Mouse (Mus musculus) spleen, adult 2 months (tissue): Measurements from ENCODE around the gene Sobp. TPM values are rescaled to one million over a fixed set of nuclear protein-coding genes. Genes with fewer than 3 reads are reported as not detected.

Experiments
- DNase-seq, 2 experiments: peaks; one replicate each; pipeline versions ENCODE4 v3.0.0 to v3.0.0-alpha.2; 2012 to 2021; ENCODE audit warnings: low spot score in 2 of 2, low read depth in 1 of 2
- H3K27ac ChIP-seq: fragments of 200-500 bp; 2 replicates; pipeline ENCODE4 v1.5.1; 2012; ENCODE audit warnings: low read length, inconsistent platforms; ENCODE audit not compliant: insufficient read depth
- H3K27me3 ChIP-seq: fragments of 200-500 bp; 2 replicates; pipeline ENCODE4 v1.6.1; 2012; ENCODE audit warnings: mild to moderate bottlenecking, moderate library complexity, low read length, inconsistent platforms; ENCODE audit not compliant: control insufficient read depth, insufficient read depth
- H3K36me3 ChIP-seq: fragments of 200-500 bp; 2 replicates; pipeline ENCODE4 v1.6.1; 2012; ENCODE audit warnings: mild to moderate bottlenecking, low read length, inconsistent platforms; ENCODE audit not compliant: control insufficient read depth, insufficient read depth
- H3K4me1 ChIP-seq: fragments of 200-500 bp; 2 replicates; pipeline ENCODE4 v1.6.1; 2011; ENCODE audit warnings: inconsistent platforms; ENCODE audit not compliant: control insufficient read depth, insufficient read depth, insufficient read length
- H3K4me3 ChIP-seq: fragments of 200-500 bp; 2 replicates; pipeline ENCODE4 v1.5.1; 2011; ENCODE audit warnings: mild to moderate bottlenecking, inconsistent platforms; ENCODE audit not compliant: insufficient read depth, insufficient read length; ENCODE audit errors: extremely low read depth
- CTCF ChIP-seq: fragments of 200-500 bp; IDR thresholded peaks from 2 replicates; pipeline ENCODE4 v1.5.1; 2011; ENCODE audit warnings: mild to moderate bottlenecking, inconsistent platforms; ENCODE audit not compliant: insufficient read depth, insufficient read length, insufficient replicate concordance; ENCODE audit errors: extremely low read depth
- POLR2A ChIP-seq: fragments of 200-500 bp; IDR thresholded peaks from 2 replicates; pipeline ENCODE4 v1.6.1; 2011; ENCODE audit warnings: low read depth, low read length, inconsistent platforms
- WGBS: fragments of 180-500 bp; shearing (Covaris S2); methylation state at CpG from one replicate; pipeline ENCODE4 v1.1.7; 2018; 5-methylcytosine and 5-hydroxymethylcytosine counted together
- polyA plus RNA-seq: library from polyadenylated mRNA; depleted of rRNA; stranded (reverse); fragments of >200 nt; gene quantifications from 2 replicates; pipeline ENCODE4 v1.2.3, GENCODE M21; 2012

Gene Sobp
- polyA plus RNA-seq, 1 experiment = 0.02 TPM

GRCm38 (mm10) chr10:42989910-42990309, 184.4 kb downstream of the Sobp start:
- no peak overlapping the region for H3K27ac ChIP-seq
- H3K4me1 ChIP-seq = no peaks in the 10 kb centered on the region
- TF ChIP-seq POLR2A (no peak), CTCF (peak; percentile 60; the same call in 1 of the 2 replicates)
- 33% methylated on average over 6 of the region's 6 CpGs for WGBS
- H3K4me3 ChIP-seq = no peak overlapping the region
- peak; percentile 45 to 61 for DNase-seq
- H3K27me3 ChIP-seq = no peaks in the 10 kb centered on the region
- no peaks in the 10 kb centered on the region for H3K36me3 ChIP-seq

GRCm38 (mm10) chr10:42988627-42989026, 185.7 kb downstream of the Sobp start:
- DNase-seq = no peak
- H3K36me3 ChIP-seq = no peaks in the 10 kb centered on the region
- no peak overlapping the region for H3K27ac ChIP-seq
- H3K4me1 ChIP-seq = no peaks in the 10 kb centered on the region
- TF ChIP-seq POLR2A (no peak), CTCF (no peak)
- 79% methylated on average over 15 of the region's 15 CpGs for WGBS
- H3K4me3 ChIP-seq = no peak overlapping the region
- H3K27me3 ChIP-seq = no peaks in the 10 kb centered on the region

GRCm38 (mm10) chr10:42987594-42988052, 186.7 kb downstream of the Sobp start:
- Histone ChIP-seq H3K27me3 (no peaks in the 10 kb centered on the region), H3K4me3 (no peak overlapping the region), H3K4me1 (no peaks in the 10 kb centered on the region), H3K27ac (no peak overlapping the region), H3K36me3 (no peaks in the 10 kb centered on the region)
- DNase-seq = peak; percentile 21 to 36
- no peak for TF ChIP-seq POLR2A
- TF ChIP-seq CTCF = peak; percentile 52; the same call in 1 of the 2 replicates
- 23% methylated on average over 6 of the region's 6 CpGs for whole genome bisulfite sequencing

GRCm38 (mm10) chr10:42984886-42985285, 189.4 kb downstream of the Sobp start:
- TF ChIP-seq CTCF (no peak), POLR2A (no peak)
- no peak overlapping the region for H3K4me3 ChIP-seq
- no peak overlapping the region for H3K27ac ChIP-seq
- DNase-seq = no peak
- H3K36me3 ChIP-seq = no peaks in the 10 kb centered on the region
- H3K27me3 ChIP-seq = no peaks in the 10 kb centered on the region
- 79% methylated on average over 4 of the region's 4 CpGs for WGBS
- H3K4me1 ChIP-seq = no peaks in the 10 kb centered on the region

GRCm38 (mm10) chr10:42980999-42981757, 193.2 kb downstream of the Sobp start:
- Histone ChIP-seq H3K27me3 (no peaks in the 10 kb centered on the region), H3K36me3 (no peaks in the 10 kb centered on the region), H3K27ac (no peak overlapping the region), H3K4me3 (no peak overlapping the region), H3K4me1 (no peaks in the 10 kb centered on the region)
- TF ChIP-seq POLR2A (no peak), CTCF (no peak)
- no peak for DNase-seq
- 80% methylated on average over 7 of the region's 7 CpGs for WGBS

- no peak for DNase-seq
- TF ChIP-seq POLR2A (no peak), CTCF (no peak)
- Histone ChIP-seq H3K27me3 (no peaks in the 10 kb centered on the region), H3K4me3 (no peak overlapping the region), H3K4me1 (no peaks in the 10 kb centered on the region), H3K36me3 (no peaks in the 10 kb centered on the region), H3K27ac (no peak overlapping the region)
- 69% methylated on average over 3 of the region's 3 CpGs for WGBS
These were observed 196.0 kb downstream of the Sobp start for GRCm38 (mm10) chr10:42978346-42978745.

- DNase-seq = no peak
- WGBS = 85% methylated on average over 6 of the region's 6 CpGs
- Histone ChIP-seq H3K27ac (no peak overlapping the region), H3K4me3 (no peak overlapping the region), H3K27me3 (no peaks in the 10 kb centered on the region; the same call in 1 of the 2 replicates), H3K36me3 (no peaks in the 10 kb centered on the region), H3K4me1 (no peaks in the 10 kb centered on the region)
- TF ChIP-seq POLR2A = no peak
- TF ChIP-seq CTCF = no peak
These were observed 197.8 kb downstream of the Sobp start for GRCm38 (mm10) chr10:42976577-42976976.
